Mouse (Mus musculus) CH12F3 (cell line): Measurements from ENCODE around the gene Met.

Source experiments
- in situ Hi-C: fragments of 300-500 bp; cut with MboI; formaldehyde crosslinking; loops from 2 replicates; pipeline ENCODE4 v1.14.3; 2020; ENCODE audit warnings: low sequenced_read_pairs

Gene Met

DNA sequence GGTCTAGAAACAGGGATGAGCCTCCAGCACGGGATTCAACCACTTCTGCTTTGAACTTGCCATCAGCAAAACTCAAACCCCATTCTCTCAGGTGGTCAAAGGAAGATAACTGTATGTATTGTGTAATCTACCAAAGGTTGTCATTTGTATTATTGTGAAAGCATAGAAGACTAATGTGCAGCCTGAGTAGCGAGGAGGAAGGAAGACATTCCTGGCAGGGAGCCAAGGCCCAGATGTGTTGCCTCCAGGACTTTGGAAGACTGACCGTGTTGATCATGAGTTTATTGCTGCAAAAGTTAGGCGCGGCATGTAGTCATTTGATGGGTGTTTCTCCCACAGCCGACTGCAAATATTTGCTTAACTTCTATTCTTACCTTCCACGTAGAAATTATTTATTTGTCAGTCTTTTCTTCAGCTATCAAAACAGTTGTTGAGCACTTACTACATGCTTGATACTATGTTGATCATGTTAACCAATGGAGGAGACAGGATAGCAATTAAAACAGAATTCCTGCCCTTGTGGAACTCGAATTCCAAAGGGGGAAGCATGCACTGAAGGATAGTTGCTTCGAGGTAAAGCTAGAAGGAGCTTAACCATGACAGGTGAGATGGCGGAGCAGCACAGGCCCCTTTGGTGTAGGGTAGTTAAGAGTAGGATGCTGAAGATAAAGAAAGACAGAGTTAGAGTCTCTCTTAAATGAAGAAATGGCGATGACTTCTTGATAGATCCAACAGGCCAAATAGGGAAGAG, 132.3 kb downstream of the Met start:
- in situ Hi-C loops: loop anchor here (10.0 kb wide), 1 partner anchor 491 kb away; no protein-coding TSS in a partner anchor

DNA sequence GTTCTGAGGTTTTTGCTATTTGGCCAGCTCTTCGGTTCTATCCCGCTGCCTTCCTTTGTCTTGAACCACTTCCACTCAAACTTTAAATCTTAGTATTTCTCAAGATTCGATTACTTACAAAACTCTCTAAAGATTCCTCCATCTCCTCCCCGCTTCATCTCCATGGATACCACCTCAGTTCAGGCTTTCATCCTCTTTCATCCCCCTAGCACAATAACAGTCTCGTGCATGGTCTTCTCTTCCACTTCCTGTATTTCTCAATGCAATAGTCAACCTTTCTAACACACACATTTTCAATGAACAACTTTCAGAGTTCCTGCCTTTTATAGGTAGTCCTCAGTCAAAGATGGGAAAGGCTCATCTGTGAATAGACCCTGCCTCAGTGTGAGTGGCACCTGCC, 135.8 kb downstream of the Met start:
- in situ Hi-C loops: loop anchor here (10.0 kb wide), 1 partner anchor 495 kb away; no protein-coding TSS in a partner anchor

DNA sequence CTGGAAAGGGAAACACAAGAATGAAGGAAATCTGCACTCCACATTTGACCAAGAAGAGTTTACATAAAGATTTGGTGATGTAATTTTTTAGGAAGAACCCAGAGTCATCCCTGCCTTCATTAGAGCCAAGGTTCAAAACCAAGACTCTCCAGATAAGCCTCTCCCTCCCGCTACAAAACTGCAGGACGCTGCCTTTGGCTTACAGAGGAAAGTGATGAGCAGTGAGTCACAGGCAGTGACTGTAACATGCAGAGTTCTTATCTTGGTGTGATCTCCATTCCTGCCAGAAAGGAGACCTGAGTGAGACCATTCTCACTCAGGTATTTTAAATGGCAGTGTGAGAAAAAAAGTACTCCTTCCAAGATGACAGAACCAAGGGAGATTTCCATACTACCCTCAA, 137.9 kb downstream of the Met start:
- in situ Hi-C loops: no loop called here

DNA sequence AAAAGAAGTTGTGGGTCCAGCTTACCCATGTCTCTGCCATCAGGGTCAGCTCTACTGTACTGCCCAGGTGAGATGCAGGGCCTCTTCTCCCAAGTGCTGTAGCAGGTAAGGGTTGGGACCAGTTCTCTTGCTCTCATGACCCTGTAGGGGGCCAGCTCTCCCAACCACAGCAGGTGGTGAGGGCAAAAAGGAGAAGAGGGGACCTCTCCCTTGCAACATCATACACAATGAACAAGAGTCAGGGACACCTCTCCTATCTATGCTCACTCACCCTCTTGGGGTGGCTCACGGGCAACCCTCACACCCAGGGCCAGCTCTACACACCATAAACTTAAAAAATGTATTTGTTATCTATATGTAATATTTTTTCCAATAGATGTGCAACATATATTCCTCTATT, 143.3 kb downstream of the Met start:
- in situ Hi-C loops: no loop called here

DNA sequence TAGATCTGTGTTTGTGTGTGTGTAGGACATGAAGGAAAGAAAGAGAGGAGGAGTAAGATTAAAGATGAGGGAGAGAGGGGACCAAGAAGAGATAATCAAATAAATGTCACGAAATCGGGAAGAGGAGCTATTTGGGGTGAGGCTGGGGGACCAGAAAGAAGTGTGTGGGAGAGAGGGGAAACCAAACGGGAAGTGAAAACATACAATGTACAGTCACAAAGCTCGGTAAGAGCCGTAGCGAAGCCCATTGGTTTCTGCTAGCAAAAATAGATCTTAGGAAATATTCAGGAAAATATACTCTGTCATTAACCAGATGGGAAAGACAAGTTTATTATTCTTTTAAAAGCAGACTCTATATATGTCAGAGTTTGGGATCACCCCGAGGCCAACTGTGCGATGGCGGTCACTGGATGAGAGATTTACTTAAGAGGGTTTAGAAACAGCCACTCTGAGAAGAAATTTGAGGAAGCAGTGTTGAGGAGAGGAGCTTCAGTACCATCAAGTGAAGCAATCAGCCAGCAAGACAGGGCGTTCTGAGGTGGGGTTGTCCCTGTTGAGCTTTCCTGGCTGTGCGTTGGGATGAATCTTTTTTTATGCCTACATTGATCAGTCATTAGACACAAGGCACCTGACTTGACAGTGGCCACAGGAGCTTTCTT, 147.9 kb downstream of the Met start:
- in situ Hi-C loops: no loop called here

DNA sequence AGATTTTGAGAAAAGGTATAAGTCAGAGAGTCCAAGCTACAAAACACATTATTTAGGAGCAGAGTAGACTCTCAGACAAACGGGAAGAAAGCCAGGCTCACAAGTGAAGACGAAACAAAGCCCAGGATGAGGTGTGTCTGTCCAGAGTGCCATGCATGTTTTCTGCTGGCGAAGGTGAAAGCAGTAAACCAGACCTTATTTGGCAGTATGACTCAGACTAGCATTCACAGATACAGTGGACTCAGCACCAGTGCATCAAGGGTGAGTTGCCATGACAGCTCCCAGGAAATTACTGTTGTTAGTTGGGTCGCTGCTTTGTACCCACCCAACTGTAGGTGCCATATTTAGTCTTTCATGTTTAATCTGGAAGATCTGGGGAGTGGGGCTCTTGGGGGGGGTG, 149.1 kb downstream of the Met start:
- in situ Hi-C loops: no loop called here

DNA sequence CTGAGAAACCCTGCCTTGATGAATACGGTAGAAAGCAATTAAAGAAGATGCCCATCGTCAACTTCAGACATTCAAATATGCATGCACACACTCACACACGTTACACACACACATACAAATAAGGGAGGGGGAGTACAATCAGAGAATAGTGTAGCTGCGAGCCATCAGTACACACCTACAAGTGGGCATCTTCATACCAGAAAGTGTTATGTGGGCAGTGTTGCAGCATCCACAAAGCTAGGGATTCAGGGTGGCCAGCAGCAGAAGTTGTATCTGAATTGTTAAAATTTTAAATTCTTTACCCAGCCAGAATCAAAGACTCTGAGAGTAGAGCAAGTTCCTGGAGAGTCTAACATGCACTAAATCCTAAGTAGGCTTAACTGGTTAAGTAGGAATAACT, 157.2 kb downstream of the Met start:
- in situ Hi-C loops: no loop called here

DNA sequence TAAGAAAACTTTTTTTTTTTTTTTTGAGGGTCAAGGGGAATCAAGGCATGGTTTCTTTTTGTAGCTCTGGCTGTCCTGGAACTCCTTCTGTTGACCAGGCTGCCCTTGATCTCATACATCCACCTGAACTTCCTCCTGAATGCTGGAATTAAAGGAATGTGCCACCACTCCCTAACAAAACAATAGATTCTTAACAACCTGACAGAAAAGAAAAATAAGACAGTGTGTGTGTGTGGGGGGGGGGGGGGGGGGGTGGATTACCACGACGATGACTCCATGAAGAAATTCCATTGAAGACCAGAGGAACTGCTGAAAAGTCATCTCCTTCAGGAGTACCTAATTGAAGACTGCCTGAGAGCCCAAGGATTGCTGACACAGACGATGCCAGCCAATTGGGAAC, 157.8 kb downstream of the Met start:
- in situ Hi-C loops: no loop called here
